Mouse (Mus musculus) ES-Bruce4 (cell line): Measurements from ENCODE around the gene Olfr435.

Experiments used
- CTCF ChIP-seq: IDR thresholded peaks from one replicate; pipeline ENCODE4 v1.8.1; 2011; ENCODE audit warnings: low read depth, low read length
- EP300 ChIP-seq: IDR thresholded peaks from 2 replicates; pipeline ENCODE4 v1.6.1; 2011; ENCODE audit warnings: low read depth, low read length; ENCODE audit not compliant: insufficient read depth
- POLR2A ChIP-seq: IDR thresholded peaks from one replicate; pipeline ENCODE4 v1.8.1; 2011; ENCODE audit warnings: low read length; ENCODE audit not compliant: insufficient read depth

DNA sequence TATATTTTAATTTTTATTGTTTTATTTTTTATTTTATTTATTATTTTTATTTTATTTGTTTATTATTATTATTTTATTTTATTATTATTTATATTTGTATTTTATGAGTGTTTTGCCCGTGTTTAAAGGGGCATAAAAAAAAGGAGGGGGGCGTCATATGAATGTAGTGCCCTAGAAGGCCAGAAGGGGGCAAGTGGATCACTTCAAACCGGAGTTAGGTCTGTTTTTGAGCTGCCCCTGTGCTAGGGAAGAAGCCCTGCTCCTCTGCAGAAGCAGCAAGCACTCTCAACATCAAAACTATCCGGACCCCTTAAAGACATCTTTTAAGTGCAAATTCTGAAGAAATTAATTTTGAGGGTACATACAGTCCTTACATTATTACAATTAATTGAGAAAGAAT lies 45.1 kb downstream of the Olfr435 start:
- peak; percentile 16 for TF ChIP-seq CTCF
- TF ChIP-seq POLR2A: no peak
- no peak for TF ChIP-seq EP300
